Mouse (Mus musculus): Measurements from ENCODE around the gene Utrn. TPM values are rescaled to one million over a fixed set of nuclear protein-coding genes. Genes with fewer than 3 reads are reported as not detected.

Utrn gene
- total RNA-seq, 2 experiments from 2014 or later, result 29.6 to 39.0 TPM

DNA sequence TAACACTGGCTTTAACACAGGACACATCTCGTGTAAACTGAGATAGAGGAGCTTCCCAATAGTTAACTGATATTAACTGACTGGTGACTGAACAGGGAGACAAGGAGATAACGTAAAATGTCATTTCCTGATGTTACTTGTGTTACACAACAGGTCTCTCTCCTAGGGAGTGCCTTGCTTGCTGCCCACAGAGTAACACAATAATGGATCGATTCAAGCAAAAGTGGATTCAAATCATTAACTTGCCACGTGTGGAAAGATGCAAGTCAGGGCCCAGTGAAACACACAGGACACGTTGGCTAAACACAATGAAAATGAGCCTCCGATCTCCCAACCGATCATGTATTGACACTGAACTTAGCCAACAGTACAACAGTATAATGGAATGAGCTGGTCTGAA, 281.1 kb downstream of the Utrn start:
- DNase-seq, result no peak

GRCm38 (mm10) chr10:12587318-12587717, 281.8 kb downstream of the Utrn start:
- DNase-seq, result no peak

GRCm38 (mm10) chr10:12586825-12587224, 282.3 kb downstream of the Utrn start:
- no peak for DNase-seq

GRCm38 (mm10) chr10:12586200-12586599, 283.0 kb downstream of the Utrn start:
- no peak for DNase-seq

- DNase-seq, result no peak
Observed at GRCm38 (mm10) chr10:12583473-12583872, 285.7 kb downstream of the Utrn start.

GRCm38 (mm10) chr10:12579048-12579447, 290.1 kb downstream of the Utrn start:
- DNase-seq, result no peak

DNA sequence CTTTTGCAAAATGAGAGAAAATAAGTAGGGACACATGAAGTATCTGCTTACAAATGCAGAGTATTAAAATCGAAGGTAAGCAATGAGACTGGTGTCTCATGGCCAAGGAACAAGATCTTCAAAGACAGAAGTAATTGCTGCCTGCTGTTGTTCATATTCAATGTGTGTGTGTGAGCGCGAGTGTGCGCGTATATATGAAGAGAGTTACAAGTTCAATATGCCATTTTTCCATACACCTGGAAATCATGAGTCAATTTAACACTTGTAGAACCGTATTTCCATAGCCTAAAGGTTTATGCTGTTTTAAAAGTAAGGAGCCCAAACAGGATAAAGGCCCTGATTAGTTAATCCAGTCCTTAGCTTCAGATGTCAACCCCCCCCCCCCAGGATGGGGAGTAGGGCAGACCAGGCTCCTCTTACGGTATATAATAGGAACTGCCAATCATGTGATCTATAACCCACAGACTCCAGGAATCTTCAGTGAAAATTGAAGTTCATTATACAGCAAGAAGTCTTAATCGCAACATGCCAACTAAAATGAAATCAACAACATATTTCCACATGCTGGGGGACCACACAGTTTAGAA, 293.2 kb downstream of the Utrn start:
- DNase-seq, result no peak

DNA sequence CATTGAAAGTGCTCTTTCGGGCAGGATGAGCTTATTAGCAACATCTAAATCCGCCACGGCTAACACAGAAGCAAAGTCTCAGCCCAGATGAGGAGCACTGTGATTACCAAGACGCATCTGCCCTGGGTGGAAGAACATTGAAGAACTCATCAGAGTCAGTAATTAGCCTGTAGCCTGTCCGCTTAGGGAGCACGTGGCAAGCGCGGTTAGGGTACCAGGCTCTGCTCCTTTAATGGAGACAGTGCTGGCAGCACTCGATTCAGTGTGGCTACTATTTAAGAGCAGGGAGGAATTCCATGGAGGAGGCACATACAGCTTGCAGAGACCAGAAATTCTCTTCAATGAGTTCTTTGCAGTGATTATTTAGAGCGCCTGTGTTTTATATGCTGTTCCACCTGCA, 294.4 kb downstream of the Utrn start:
- no peak for DNase-seq

- DNase-seq, result peak; percentile 9
Observed at GRCm38 (mm10) chr10:12573601-12574000, 295.6 kb downstream of the Utrn start.

DNA sequence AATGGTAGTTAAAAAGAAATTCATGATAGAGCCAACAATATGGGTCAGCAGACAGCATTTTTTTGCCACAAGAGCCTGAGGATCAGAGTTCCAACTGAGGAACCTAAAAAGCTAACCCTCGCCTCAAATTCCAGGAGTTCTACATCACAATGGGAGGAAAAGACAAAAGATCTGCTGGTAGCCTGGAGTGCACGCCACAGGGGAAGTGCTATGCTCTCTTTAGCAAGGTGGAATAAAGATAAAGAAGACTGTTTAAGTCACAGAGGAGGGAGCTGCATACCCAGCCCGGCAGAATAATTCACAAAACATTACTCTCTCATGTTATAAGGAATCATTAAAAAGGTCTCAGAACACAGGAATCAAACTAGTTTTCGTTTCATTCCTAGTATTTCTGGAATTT, 296.4 kb downstream of the Utrn start:
- DNase-seq, result no peak

GRCm38 (mm10) chr10:12564425-12564824, 304.7 kb downstream of the Utrn start:
- DNase-seq, result no peak

- no peak for DNase-seq
Observed at GRCm38 (mm10) chr10:12558810-12559209, 310.4 kb downstream of the Utrn start.

GRCm38 (mm10) chr10:12554090-12554718, 315.0 kb downstream of the Utrn start:
- DNase-seq, result no peak

DNA sequence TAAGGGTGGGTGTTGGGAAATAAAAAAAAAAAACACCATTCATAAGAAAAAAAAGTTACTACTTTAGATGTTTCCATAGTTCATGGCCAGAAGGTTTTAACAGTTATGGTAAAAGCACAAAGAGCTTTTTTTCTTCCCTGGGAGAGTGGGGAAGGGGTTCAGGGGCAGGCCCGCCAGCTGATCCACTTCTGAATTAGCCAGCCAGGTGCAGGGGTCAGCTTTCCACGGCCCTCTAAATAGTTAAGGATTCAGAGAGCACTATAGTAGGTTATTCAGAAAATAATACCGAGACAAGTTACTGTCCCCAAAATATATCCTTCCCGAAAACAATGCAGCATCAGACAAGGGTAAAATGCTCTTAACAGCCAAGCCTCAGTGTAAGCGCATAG, 316.3 kb downstream of the Utrn start:
- DNase-seq, result no peak

DNA sequence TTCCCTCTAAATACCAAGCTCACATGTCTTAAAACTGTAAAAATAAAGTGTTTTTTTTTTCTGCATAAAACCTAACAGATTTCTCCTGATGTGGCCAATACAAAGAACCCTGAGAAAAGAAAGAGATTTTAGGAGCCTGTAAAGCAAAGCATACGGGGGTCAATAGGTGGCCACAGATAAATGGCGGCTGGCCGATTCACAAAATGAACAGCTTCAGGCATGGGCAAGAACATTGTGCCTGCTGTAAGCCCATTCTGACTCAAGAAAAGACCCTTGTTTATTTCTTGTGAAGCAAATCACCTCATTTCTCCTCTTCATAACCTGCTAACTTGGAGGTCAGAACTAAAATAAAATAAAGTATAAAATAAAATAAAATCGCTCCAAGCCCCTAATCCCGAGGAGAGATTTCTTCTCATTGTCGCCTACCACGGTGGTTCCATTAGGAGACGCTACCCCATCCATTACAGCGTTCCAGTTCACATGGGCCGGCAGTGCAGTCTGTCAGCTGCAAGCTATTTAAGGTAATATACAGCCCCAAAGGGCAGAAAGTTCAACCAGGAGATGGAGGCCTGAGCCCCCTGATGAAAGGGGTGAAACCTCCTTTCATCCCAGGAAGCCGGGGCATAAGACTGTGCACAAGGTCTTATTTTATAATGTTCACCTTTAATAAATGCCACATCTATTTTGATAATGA, 316.8 kb downstream of the Utrn start:
- DNase-seq, result no peak

DNA sequence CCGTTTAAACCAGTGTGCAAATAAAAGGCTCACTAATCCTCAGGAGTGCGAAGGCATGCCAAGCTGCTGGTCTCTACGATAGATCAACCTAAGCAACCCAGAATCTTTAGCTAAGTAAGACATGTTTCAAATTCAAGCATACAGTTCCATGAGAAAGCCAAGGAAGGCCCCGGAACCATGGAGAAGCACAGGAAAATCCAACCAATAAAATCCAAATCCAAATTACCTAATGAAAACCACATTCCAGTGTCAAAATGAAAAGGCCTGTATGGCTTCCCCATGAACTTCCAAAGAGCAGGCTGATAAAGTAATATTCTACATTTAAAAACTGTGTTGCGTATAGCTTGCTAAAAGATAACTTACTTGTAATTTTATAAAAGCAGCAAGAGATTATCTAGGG, 317.4 kb downstream of the Utrn start:
- no peak for DNase-seq

DNA sequence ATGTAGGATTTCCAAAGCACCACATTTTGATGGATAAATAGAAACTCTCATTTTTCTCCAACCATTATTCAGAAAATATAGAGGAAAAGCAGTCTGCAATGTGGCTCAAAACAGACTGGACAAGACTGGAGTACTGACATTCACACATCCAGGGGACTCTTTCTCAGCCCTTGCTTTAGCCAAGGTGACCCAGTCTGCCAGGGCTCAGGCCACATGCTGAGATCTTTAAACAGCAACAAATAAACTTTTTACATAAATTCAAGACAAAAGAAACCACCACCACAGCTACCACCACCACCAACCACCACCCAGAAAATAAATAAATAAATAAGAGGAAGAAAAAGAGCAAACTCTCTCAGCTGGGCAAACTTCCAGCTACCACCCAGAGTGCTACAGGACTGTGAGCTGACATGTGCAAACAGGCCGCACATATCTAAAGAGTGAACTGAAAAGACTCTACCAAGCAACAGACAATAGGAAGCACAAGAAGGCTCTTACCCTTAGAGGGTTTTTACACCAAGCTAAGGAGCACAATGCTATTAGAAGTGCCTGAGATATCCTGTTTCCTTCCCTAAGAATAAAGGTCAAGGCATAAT, 319.1 kb downstream of the Utrn start:
- DNase-seq, result no peak

GRCm38 (mm10) chr10:12549261-12549660, 319.9 kb downstream of the Utrn start:
- DNase-seq, result no peak

DNA sequence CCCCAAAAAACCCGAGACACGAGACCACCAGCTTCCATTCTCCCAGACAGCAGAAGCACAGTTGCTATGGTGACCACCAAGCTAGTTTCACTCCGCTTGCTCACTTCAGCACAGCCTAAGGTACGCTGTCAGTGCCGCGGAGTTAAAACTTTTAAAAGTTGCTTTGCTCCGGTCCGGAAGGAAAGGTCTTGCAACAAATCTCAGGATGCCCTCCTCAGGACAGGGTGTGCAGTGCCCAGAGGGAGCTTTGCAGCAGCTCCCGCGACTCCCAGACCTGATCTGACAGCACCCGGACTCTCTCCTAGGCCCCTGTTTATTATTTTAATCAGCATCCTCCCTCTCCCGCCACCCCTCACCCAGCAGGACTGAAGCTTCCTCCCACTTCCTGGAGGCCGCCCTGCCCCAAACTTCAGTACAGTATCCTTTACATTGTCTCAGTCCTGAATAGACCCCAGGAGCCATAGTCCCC, 320.5 kb downstream of the Utrn start:
- no peak for DNase-seq

- DNase-seq, result no peak
Observed at GRCm38 (mm10) chr10:12547037-12547625, 322.0 kb downstream of the Utrn start.

GRCm38 (mm10) chr10:12545440-12545839, 323.7 kb downstream of the Utrn start:
- no peak for DNase-seq

- no peak for DNase-seq
Observed at GRCm38 (mm10) chr10:12541757-12542156, 327.4 kb downstream of the Utrn start.

DNA sequence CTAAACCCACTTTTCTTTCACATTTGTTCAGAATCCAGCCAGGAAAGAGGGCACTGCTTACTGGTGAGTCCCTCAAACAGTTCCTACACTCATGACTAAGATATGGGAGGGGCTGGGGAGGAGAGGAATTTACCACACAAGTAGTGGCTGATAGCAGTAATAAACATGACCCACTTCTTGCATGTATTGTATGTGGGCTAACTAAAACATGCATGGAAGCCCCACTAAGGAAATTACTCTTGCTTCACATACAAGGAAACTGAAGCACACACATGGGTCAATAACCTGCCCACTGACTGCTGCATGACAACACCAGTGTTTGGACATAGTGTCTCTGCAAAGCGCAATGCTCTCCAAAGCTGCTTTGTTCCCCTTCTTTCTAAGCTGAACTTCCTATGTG, 333.9 kb downstream of the Utrn start:
- no peak for DNase-seq

Data from gastrocnemius, postnatal 25 days (tissue).